Mouse (Mus musculus): ENCODE results near the gene Capn1.

DNA sequence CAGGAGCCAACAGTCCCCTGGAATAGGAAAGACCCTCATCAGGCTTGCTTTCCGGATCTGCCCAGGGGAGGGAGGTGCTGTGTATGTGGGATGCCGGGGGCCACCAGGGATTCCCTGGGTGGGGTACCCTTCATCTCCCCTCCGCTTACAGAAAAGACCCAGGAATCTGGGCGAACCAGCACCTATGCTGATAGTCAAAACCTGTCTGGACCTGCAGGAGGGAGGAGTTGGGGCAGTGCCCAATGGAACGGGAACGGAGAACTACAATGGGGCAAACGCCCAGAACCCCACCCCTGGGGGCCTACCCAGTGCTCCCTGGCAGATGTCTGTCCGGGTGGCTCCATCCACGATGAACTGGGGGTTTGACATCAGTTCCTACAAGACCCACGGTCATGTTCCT, 2.0 kb downstream of the Capn1 start:
- TF ChIP-seq CTCF (IDR thresholded peaks at IDR 0.05; ENCODE audit: extremely low read depth, insufficient read length, insufficient replicate concordance, low read depth, low read length), result no peak
- TF ChIP-seq POLR2A (IDR thresholded peaks at IDR 0.05; ENCODE audit: low read depth, low read length), result no peak

Measured in small intestine, adult 2 months (tissue).